Mouse (Mus musculus): Measurements from ENCODE around the gene Flvcr1. TPM values are rescaled to one million over a fixed set of nuclear protein-coding genes. Genes with fewer than 3 reads are reported as not detected.

Flvcr1 gene
- polyA plus RNA-seq (2012; rRNA removed) = 16.5 and 18.3 TPM in 2 replicates

- DNase-seq (ENCODE audit: low spot score) = peak; percentile 96
Measured at GRCm38 (mm10) chr1:191026021-191026713, at the start of gene Flvcr1. Gene Flvcr1, minus strand, starts transcription at chr1:191026158.

- DNase-seq (ENCODE audit: low spot score) = no peak
Measured at GRCm38 (mm10) chr1:191075199-191075883, 49.4 kb upstream of the Flvcr1 start.

GRCm38 (mm10) chr1:191073486-191073885 is 47.5 kb upstream of the Flvcr1 start:
- no peak for DNase-seq (ENCODE audit: low spot score)

- no peak for DNase-seq (ENCODE audit: low spot score)
Measured at GRCm38 (mm10) chr1:191073001-191073400, 47.0 kb upstream of the Flvcr1 start.

GRCm38 (mm10) chr1:191072329-191072913 is 46.5 kb upstream of the Flvcr1 start:
- no peak for DNase-seq (ENCODE audit: low spot score)

- no peak for DNase-seq (ENCODE audit: low spot score)
Measured at GRCm38 (mm10) chr1:191071613-191072012, 45.7 kb upstream of the Flvcr1 start.

GRCm38 (mm10) chr1:191070259-191070658 is 44.3 kb upstream of the Flvcr1 start:
- DNase-seq (ENCODE audit: low spot score) = no peak

- no peak for DNase-seq (ENCODE audit: low spot score)
Measured at GRCm38 (mm10) chr1:191068377-191068776, 42.4 kb upstream of the Flvcr1 start.

GRCm38 (mm10) chr1:191065188-191065587 is 39.2 kb upstream of the Flvcr1 start:
- no peak for DNase-seq (ENCODE audit: low spot score)

- no peak for DNase-seq (ENCODE audit: low spot score)
Measured at GRCm38 (mm10) chr1:191064535-191064934, 38.6 kb upstream of the Flvcr1 start.

- DNase-seq (ENCODE audit: low spot score) = no peak
Measured at GRCm38 (mm10) chr1:191063700-191064099, 37.7 kb upstream of the Flvcr1 start.

- DNase-seq (ENCODE audit: low spot score) = peak; percentile 96
Measured at GRCm38 (mm10) chr1:191062781-191063485, 37.0 kb upstream of the Flvcr1 start, which contains the start of the genes Tatdn3 and Nsl1. Gene Tatdn3, minus strand, starts transcription at chr1:191062932. Gene Nsl1, plus strand, starts transcription at chr1:191063012.

GRCm38 (mm10) chr1:191062241-191062780 is 36.4 kb upstream of the Flvcr1 start:
- DNase-seq (ENCODE audit: low spot score) = no peak

- no peak for DNase-seq (ENCODE audit: low spot score)
Measured at GRCm38 (mm10) chr1:191057461-191057860, 31.5 kb upstream of the Flvcr1 start.

GRCm38 (mm10) chr1:191055533-191055873 is 29.5 kb upstream of the Flvcr1 start:
- no peak for DNase-seq (ENCODE audit: low spot score)

GRCm38 (mm10) chr1:191054870-191055532 is 29.0 kb upstream of the Flvcr1 start:
- DNase-seq (ENCODE audit: low spot score) = no peak

- DNase-seq (ENCODE audit: low spot score) = no peak
Measured at GRCm38 (mm10) chr1:191053555-191053954, 27.6 kb upstream of the Flvcr1 start.

- no peak for DNase-seq (ENCODE audit: low spot score)
Measured at GRCm38 (mm10) chr1:191046231-191046824, 20.4 kb upstream of the Flvcr1 start.

- DNase-seq (ENCODE audit: low spot score) = no peak
Measured at GRCm38 (mm10) chr1:191045264-191045663, 19.3 kb upstream of the Flvcr1 start.

- no peak for DNase-seq (ENCODE audit: low spot score)
Measured at GRCm38 (mm10) chr1:191042688-191043087, 16.7 kb upstream of the Flvcr1 start.

GRCm38 (mm10) chr1:191042106-191042505 is 16.1 kb upstream of the Flvcr1 start:
- DNase-seq (ENCODE audit: low spot score) = no peak

All from urinary bladder, adult 2 months (tissue).